Mouse (Mus musculus) erythroblast, embryonic 14.5 days (primary cell): ENCODE data around the gene Zc3hav1l.

Experiments used
- GATA1 ChIP-seq: IDR thresholded peaks from 2 replicates; pipeline ENCODE4 v1.6.1; 2012; ENCODE audit warnings: low read length, inconsistent platforms, mixed read lengths
- TAL1 ChIP-seq: IDR thresholded peaks from 3 replicates; pipeline ENCODE4 v1.6.1; 2012; ENCODE audit warnings: low read length, inconsistent platforms, mixed read lengths

DNA sequence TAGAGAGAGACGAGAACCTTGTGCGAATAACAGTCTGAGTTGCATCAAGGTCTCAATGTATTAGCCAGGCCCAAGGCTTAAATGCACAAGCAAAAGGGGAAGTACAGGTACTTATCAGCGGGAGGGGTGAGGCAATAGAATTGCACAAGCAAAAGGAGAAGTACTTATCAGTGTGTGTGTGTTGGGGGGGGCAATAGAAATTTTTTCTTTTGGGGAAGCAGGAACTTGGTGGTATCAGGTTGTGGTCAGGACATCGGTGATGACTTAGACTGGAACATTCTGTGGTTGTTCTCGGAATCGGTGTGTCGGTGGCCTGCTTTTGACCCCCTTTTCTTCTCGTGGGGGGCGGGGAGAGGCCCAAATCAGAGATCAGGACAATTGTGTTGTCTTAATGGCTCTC is 21.6 kb upstream of the Zc3hav1l start:
- TF ChIP-seq TAL1, result no peak
- no peak for TF ChIP-seq GATA1
